Mouse (Mus musculus) myocyte (in vitro differentiated cells): ENCODE measurements around the gene Tmcc3. TPM values are rescaled to one million over a fixed set of nuclear protein-coding genes. Genes with fewer than 3 reads are reported as not detected.

Experiments used
- H3K27me3 ChIP-seq: one replicate; pipeline ENCODE4 v1.6.1; 2011; ENCODE audit not compliant: control insufficient read depth, insufficient read depth, insufficient read length
- H3K36me3 ChIP-seq: one replicate; pipeline ENCODE4 v1.6.1; 2011; ENCODE audit not compliant: control insufficient read depth, insufficient read depth
- H3K4me2 ChIP-seq: one replicate; pipeline ENCODE4 v1.6.1; 2011; ENCODE audit warnings: low read depth, control low read depth
- H3K4me3 ChIP-seq: one replicate; pipeline ENCODE4 v1.5.1; 2011; ENCODE audit warnings: mild to moderate bottlenecking, control low read depth, moderate library complexity
- H3K79me2 ChIP-seq: one replicate; pipeline ENCODE4 v1.6.1; 2011; ENCODE audit not compliant: control insufficient read depth, insufficient read depth
- H3ac ChIP-seq: one replicate; pipeline ENCODE4 v1.6.1; 2011; ENCODE audit not compliant: control insufficient read depth, insufficient read length
- CEBPB ChIP-seq: IDR thresholded peaks from 2 replicates; pipeline ENCODE4 v1.6.1; 2011; ENCODE audit warnings: mild to moderate bottlenecking, moderate library complexity; ENCODE audit not compliant: poor library complexity, insufficient read depth, severe bottlenecking
- E2F4 ChIP-seq: IDR thresholded peaks from one replicate; pipeline ENCODE4 v1.6.1; 2011; ENCODE audit warnings: mild to moderate bottlenecking, control low read depth, moderate library complexity; ENCODE audit not compliant: insufficient read depth
- MAX ChIP-seq: IDR thresholded peaks from one replicate; pipeline ENCODE4 v1.6.1; 2011; ENCODE audit warnings: low read depth, mild to moderate bottlenecking, control low read depth
- MYOD1 ChIP-seq, 3 experiments: IDR thresholded peaks; one replicate each; pipeline ENCODE4 v1.6.1; 2011; ENCODE audit warnings: control low read depth in 2 of 3, low read depth in 2 of 3, mild to moderate bottlenecking in 2 of 3, moderate library complexity in 1 of 3; ENCODE audit not compliant: insufficient read length in 2 of 3, control insufficient read depth in 1 of 3
- MYOG ChIP-seq, 3 experiments: IDR thresholded peaks; one replicate each; pipeline ENCODE4 v1.6.1; 2011; ENCODE audit warnings: control low read depth in 2 of 3, low read depth in 2 of 3, mild to moderate bottlenecking in 2 of 3; ENCODE audit not compliant: insufficient read length in 2 of 3, control insufficient read depth in 1 of 3, insufficient read depth in 1 of 3
- POLR2A ChIP-seq: IDR thresholded peaks from one replicate; pipeline ENCODE4 v1.6.1; 2011; ENCODE audit warnings: low read depth, mild to moderate bottlenecking, control low read depth, moderate library complexity; ENCODE audit not compliant: insufficient read length
- POLR2AphosphoS2 ChIP-seq: IDR thresholded peaks from one replicate; pipeline ENCODE4 v1.6.1; 2011; ENCODE audit warnings: low read depth, control low read depth; ENCODE audit not compliant: insufficient read length
- REST ChIP-seq: IDR thresholded peaks from one replicate; pipeline ENCODE4 v1.6.1; 2011; ENCODE audit warnings: mild to moderate bottlenecking, control low read depth, moderate library complexity; ENCODE audit not compliant: insufficient read depth, insufficient read length
- SRF ChIP-seq: IDR thresholded peaks from one replicate; pipeline ENCODE4 v1.6.1; 2011; ENCODE audit warnings: low read depth; ENCODE audit not compliant: control insufficient read depth, insufficient read length
- TCF12 ChIP-seq: IDR thresholded peaks from one replicate; pipeline ENCODE4 v1.6.1; 2011; ENCODE audit warnings: mild to moderate bottlenecking, control low read depth; ENCODE audit not compliant: poor library complexity, insufficient read depth, severe bottlenecking
- TCF3 ChIP-seq: IDR thresholded peaks from one replicate; pipeline ENCODE4 v1.6.1; 2011; ENCODE audit warnings: low read depth, control low read depth; ENCODE audit not compliant: insufficient read length
- USF1 ChIP-seq: IDR thresholded peaks from one replicate; pipeline ENCODE4 v1.6.1; 2011; ENCODE audit warnings: low read depth, mild to moderate bottlenecking, control low read depth, moderate library complexity
- polyA plus RNA-seq: library from polyadenylated mRNA; unstranded; fragments of >200 nt; fragmentation: generic; extraction: Trizol; gene quantifications from one replicate; pipeline ENCODE4 v1.2.1, GENCODE M21; 2012; ENCODE audit warnings: missing spikeins

Gene Tmcc3
- polyA plus RNA-seq, 1 experiment = 16.6 TPM

DNA sequence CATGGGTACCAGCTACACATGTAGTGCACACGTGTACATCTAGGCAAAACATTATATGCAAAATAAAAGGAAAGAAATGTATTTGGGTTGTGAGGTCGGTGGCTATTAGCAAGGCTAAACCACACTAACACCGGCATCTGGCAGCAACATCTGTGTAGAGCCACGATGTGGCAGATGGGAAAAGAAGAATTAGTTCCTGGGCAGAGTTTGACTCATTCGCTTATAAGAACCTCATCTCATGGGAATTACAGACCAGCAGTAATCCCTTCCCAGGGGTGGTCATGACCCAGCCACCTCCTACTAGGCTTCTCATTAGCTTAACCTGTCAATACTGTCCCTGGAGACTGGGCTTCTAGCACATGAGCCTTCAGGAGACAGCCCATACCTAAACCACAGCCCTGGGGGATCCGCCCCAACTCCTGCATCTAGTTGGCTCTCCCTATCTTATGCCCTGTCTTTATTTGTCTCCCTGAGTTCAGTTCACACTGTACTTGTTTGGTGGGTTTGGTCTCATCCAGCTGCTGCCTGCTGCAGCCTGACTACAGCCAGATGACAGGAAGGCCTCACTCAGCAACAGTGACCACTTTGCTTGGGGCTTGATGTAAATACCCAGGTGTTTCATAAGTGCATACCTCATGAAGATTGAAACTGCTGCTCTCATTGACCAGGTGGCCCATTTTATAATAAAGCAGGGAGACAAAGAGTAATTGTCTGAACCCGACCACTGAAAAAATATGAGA is 183.9 kb downstream of the Tmcc3 start:
- H3K36me3 ChIP-seq = no peaks in the 10 kb centered on the region
- TF ChIP-seq POLR2AphosphoS2 (no peak), TCF3 (no peak), MYOD1 (IDR thresholded peaks at IDR 0.05; ENCODE audit: control insufficient read depth in 1 of 3, insufficient read length in 2 of 3, low read depth in 2 of 3) (peak in 1 of 3 experiments; percentile 49)
- peak overlapping the region; percentile 30 for H3K4me2 ChIP-seq
- H3K27me3 ChIP-seq = no peaks in the 10 kb centered on the region
- H3K79me2 ChIP-seq = no peaks in the 10 kb centered on the region
- H3ac ChIP-seq = no peak overlapping the region
- no peak overlapping the region for H3K4me3 ChIP-seq

DNA sequence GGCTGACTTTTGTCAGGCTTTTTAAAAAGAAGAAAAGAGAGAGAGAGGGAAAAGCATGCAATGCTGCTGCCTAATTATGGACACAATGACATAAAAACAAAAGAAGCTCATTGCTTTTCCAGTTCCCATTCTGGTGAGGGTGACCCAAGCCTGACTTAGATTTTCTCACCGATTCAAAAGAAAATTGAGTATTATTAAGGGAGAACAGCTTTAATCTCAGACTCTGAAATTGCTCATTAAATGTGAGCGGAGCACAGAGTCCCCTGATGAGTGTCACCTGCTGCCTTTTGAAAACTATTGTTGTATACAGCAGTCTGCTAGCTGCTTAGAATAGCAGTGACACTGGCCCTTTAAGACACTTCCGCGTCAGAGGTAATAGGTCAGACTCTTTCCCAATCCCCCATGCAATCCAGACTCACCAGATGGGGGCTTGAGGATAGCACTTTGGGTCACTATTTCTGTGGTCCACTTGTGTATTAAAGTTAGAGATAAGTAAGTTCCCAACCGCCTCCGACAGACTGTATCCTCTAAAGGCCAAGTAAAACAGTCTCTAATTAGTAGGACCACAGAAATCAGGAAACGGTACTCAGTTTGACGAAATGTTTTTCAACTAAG is 185.2 kb downstream of the Tmcc3 start:
- H3ac ChIP-seq = no peak overlapping the region
- H3K27me3 ChIP-seq = no peaks in the 10 kb centered on the region
- H3K36me3 ChIP-seq = no peaks in the 10 kb centered on the region
- H3K4me3 ChIP-seq = no peak overlapping the region
- no peaks in the 10 kb centered on the region for H3K79me2 ChIP-seq
- TF ChIP-seq MYOG (IDR thresholded peaks at IDR 0.05; ENCODE audit: control insufficient read depth in 1 of 3, insufficient read depth in 1 of 3, insufficient read length in 2 of 3, low read depth in 2 of 3) = no peak
- no peak for TF ChIP-seq SRF
- TF ChIP-seq CEBPB = no peak
- no peak for TF ChIP-seq POLR2A
- no peak for TF ChIP-seq USF1
- no peak for TF ChIP-seq MAX
- TF ChIP-seq E2F4 = no peak
- TF ChIP-seq TCF12 = no peak
- TF ChIP-seq TCF3 = no peak
- no peak for TF ChIP-seq MYOD1 (IDR thresholded peaks at IDR 0.05; ENCODE audit: control insufficient read depth in 1 of 3, insufficient read length in 2 of 3, low read depth in 2 of 3)
- no peak for TF ChIP-seq REST
- TF ChIP-seq POLR2AphosphoS2 = no peak
- no peak overlapping the region for H3K4me2 ChIP-seq

DNA sequence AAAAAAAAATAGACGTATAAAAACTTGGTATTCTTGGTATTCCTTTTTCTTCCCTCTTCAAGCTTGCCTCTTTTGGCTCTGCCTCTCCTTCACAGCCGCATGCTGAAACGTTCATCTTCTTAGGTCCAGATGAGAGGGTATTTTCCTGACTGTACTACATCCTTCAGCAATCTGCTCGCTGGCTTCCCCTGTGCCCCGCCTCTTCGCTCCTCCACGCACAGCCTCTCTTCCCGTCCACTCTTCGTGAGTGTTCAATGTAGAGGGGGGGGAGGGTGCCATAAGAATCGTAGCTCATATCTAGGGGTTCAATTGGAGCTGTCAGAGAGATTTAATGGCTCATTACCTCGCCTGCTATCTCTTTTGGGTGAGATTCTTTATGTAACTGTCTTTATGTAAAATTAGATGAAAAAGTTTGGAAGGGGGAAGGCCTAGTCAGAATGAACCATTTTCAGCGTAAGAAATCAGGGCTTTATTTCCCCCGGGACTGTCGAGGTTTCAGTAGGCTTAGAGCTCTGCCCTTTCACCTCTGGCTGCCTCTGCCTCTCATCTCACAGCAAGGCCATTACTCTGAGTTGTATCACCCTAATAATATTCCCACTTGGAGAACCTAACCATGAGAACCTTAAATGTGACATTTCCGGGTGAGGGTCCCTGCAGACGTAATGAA is 188.6 kb downstream of the Tmcc3 start:
- H3K27me3 ChIP-seq = no peaks in the 10 kb centered on the region
- H3K4me3 ChIP-seq = no peak overlapping the region
- no peak for TF ChIP-seq USF1
- no peak for TF ChIP-seq E2F4
- TF ChIP-seq MYOG (IDR thresholded peaks at IDR 0.05; ENCODE audit: control insufficient read depth in 1 of 3, insufficient read depth in 1 of 3, insufficient read length in 2 of 3, low read depth in 2 of 3) = no peak
- no peak for TF ChIP-seq MYOD1 (IDR thresholded peaks at IDR 0.05; ENCODE audit: control insufficient read depth in 1 of 3, insufficient read length in 2 of 3, low read depth in 2 of 3)
- TF ChIP-seq CEBPB = no peak
- TF ChIP-seq POLR2AphosphoS2 = no peak
- TF ChIP-seq POLR2A = no peak
- no peaks in the 10 kb centered on the region for H3K79me2 ChIP-seq
- no peaks in the 10 kb centered on the region for H3K36me3 ChIP-seq
- H3K4me2 ChIP-seq = no peak overlapping the region
- no peak overlapping the region for H3ac ChIP-seq

DNA sequence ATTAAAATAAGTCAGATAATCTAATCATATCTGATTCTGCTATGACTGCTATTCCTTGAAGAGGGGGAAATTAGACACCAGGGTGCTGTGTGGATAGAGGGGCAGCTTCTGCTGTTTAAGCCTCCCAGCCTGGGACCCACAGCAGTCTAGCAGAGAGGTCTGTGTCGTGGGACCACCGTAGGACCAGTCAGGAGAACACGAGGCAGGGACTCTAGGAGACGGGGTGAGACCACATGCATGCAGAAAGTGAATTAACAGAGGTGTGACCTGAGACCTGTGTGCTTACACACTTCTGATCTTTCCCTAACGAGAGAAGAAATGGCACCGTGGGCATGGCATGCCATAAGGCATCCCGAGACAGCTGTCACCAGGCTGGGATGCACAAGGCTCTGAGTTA is 189.1 kb downstream of the Tmcc3 start:
- Histone ChIP-seq H3K36me3 (no peaks in the 10 kb centered on the region), H3K4me2 (no peak overlapping the region), H3K27me3 (no peaks in the 10 kb centered on the region), H3ac (no peak overlapping the region), H3K4me3 (no peak overlapping the region), H3K79me2 (no peaks in the 10 kb centered on the region)
- TF ChIP-seq MYOD1 (IDR thresholded peaks at IDR 0.05; ENCODE audit: control insufficient read depth in 1 of 3, insufficient read length in 2 of 3, low read depth in 2 of 3) = no peak
- no peak for TF ChIP-seq E2F4
- no peak for TF ChIP-seq TCF12
- TF ChIP-seq MYOG (IDR thresholded peaks at IDR 0.05; ENCODE audit: control insufficient read depth in 1 of 3, insufficient read depth in 1 of 3, insufficient read length in 2 of 3, low read depth in 2 of 3) = peak in 1 of 3 experiments; percentile 41
- TF ChIP-seq USF1 = no peak

DNA sequence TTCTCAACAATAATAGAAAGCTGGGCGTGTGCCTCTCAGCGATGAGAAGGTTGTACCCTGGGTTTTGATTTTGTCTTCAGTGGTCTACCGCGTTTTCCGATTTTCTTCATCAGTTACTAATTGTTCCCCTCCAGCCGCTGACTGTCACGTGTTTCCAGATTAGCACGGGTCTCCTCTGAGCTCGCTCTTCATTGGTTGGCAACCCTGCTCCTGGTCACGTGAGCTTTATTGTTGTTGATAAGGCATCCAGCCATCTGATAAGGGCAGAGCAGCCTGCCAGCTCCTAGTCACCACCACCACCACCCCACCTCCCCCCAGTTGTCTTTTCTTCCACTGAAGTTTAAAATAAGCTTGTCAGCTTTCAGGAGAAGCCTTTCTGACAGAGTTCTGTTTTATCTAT is 190.0 kb downstream of the Tmcc3 start:
- no peaks in the 10 kb centered on the region for H3K36me3 ChIP-seq
- H3K4me2 ChIP-seq = no peak overlapping the region
- TF ChIP-seq E2F4 = no peak
- no peak for TF ChIP-seq MYOG (IDR thresholded peaks at IDR 0.05; ENCODE audit: control insufficient read depth in 1 of 3, insufficient read depth in 1 of 3, insufficient read length in 2 of 3, low read depth in 2 of 3)
- H3K4me3 ChIP-seq = no peak overlapping the region
- no peak overlapping the region for H3ac ChIP-seq
- no peaks in the 10 kb centered on the region for H3K79me2 ChIP-seq
- no peaks in the 10 kb centered on the region for H3K27me3 ChIP-seq
